Mouse (Mus musculus) ZHBTc4 (cell line): Measurements from ENCODE around the gene Rabl6.
A peak's percentile ranks its signal among the peaks of the same experiment; 100 is the strongest.
"Not testable (repeated sequence)": the region's sequence is repeated elsewhere in the genome, so short reads cannot be mapped to it uniquely, and the experiment has no call there.

Experiments
- DNase-seq: peaks from one replicate; pipeline ENCODE4 v3.0.0-alpha.2; 2011; ENCODE audit warnings: low read depth, low spot score

The Rabl6 gene

GRCm38 (mm10) chr2:25576028-25576850 lies 32.1 kb downstream of the Rabl6 start:
- no peak for DNase-seq

- peak; percentile 39 for DNase-seq
Observed at GRCm38 (mm10) chr2:25575432-25576027, 32.8 kb downstream of the Rabl6 start.

- DNase-seq = peak; percentile 98
Observed at GRCm38 (mm10) chr2:25574579-25575431, 33.5 kb downstream of the Rabl6 start, which contains the start of the genes Mamdc4 and Phpt1. Gene Mamdc4 (minus strand): TSS chr2:25574845. Gene Phpt1 (minus strand): TSS chr2:25575224.

- DNase-seq = no peak
Observed at GRCm38 (mm10) chr2:25574136-25574535, 34.2 kb downstream of the Rabl6 start.

GRCm38 (mm10) chr2:25573068-25573467 lies 35.3 kb downstream of the Rabl6 start:
- DNase-seq = no peak

- DNase-seq = no peak
Observed at GRCm38 (mm10) chr2:25571221-25571620, 37.1 kb downstream of the Rabl6 start.

- no peak for DNase-seq
Observed at GRCm38 (mm10) chr2:25569323-25569722, 39.0 kb downstream of the Rabl6 start.

GRCm38 (mm10) chr2:25568473-25569019 lies 39.8 kb downstream of the Rabl6 start:
- peak; percentile 24 for DNase-seq

- no peak for DNase-seq
Observed at GRCm38 (mm10) chr2:25566558-25566957, 41.8 kb downstream of the Rabl6 start.

- no peak for DNase-seq
Observed at GRCm38 (mm10) chr2:25565741-25566140, 42.6 kb downstream of the Rabl6 start.

- no peak for DNase-seq
Observed at GRCm38 (mm10) chr2:25561946-25562345, 46.4 kb downstream of the Rabl6 start.

- no peak for DNase-seq
Observed at GRCm38 (mm10) chr2:25560551-25560950, 47.8 kb downstream of the Rabl6 start.

- no peak for DNase-seq
Observed at GRCm38 (mm10) chr2:25558774-25559173, 49.5 kb downstream of the Rabl6 start.

GRCm38 (mm10) chr2:25557964-25558360 lies 50.4 kb downstream of the Rabl6 start:
- DNase-seq = no peak

- DNase-seq = peak; percentile 96
Observed at GRCm38 (mm10) chr2:25557221-25557963, 50.9 kb downstream of the Rabl6 start, which contains the start of gene Edf1. Gene Edf1 (plus strand): TSS chr2:25557847.

- DNase-seq = no peak
Observed at GRCm38 (mm10) chr2:25556296-25556695, 52.0 kb downstream of the Rabl6 start.

GRCm38 (mm10) chr2:25555479-25555878 lies 52.8 kb downstream of the Rabl6 start:
- DNase-seq = not testable (repeated sequence)

- not testable (repeated sequence) for DNase-seq
Observed at GRCm38 (mm10) chr2:25553171-25553786, 55.0 kb downstream of the Rabl6 start.

GRCm38 (mm10) chr2:25551186-25551585 lies 57.1 kb downstream of the Rabl6 start:
- peak; percentile 54 for DNase-seq
